Mouse (Mus musculus): ENCODE results near the gene 1810046K07Rik.

The 1810046K07Rik gene

DNA sequence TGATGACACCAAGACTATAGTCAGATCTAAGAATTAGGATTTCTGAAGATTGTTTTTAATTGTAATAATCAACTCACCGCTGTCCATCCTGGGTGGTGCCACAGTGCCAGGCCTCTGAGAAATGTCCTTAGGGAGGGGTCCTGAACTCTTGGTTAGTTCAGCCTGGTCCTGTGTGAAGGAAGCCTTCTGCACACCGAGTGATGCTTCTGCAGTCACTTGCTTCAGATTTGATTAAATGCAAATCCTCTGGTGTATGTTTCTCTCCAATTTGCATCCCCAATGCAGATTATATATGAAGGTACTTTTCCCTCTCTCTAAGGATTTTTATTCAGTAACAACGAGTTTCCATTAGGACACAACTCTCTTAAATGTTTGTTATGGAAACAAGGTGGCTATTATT is at the start of gene 1810046K07Rik:
Gene 1810046K07Rik (minus strand): TSS at position 187 of the 400 bp plus-strand sequence.
- DNase-seq (ENCODE audit: low read depth, low spot score) = no peak

GRCm38 (mm10) chr9:51369560-51369959 is 40.8 kb upstream of the 1810046K07Rik start:
- DNase-seq (ENCODE audit: low read depth, low spot score) = no peak

DNA sequence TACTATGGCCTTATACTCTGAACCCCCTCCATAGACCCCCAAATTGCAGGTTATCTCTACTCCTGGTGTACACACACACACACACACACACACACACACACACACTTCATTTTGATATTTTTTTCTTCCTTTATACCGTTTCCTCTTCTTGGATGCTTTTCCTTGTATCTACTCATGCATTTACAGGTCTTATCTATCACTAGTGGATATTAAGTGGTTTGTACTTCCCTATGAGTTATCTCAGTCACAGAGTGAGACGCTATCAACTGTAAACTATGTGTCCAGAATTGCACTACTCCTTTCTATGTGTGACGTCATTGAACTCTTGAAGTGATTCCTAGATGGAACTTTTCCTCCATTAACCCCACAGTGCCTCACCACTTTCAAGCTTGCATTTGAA is 38.4 kb upstream of the 1810046K07Rik start:
- no peak for DNase-seq (ENCODE audit: low read depth, low spot score)

GRCm38 (mm10) chr9:51364059-51364458 is 35.3 kb upstream of the 1810046K07Rik start:
- DNase-seq (ENCODE audit: low read depth, low spot score) = no peak

- no peak for DNase-seq (ENCODE audit: low read depth, low spot score)
These were observed 24.8 kb upstream of the 1810046K07Rik start for GRCm38 (mm10) chr9:51353511-51353910.

GRCm38 (mm10) chr9:51352896-51353295 is 24.2 kb upstream of the 1810046K07Rik start:
- DNase-seq (ENCODE audit: low read depth, low spot score) = no peak

DNA sequence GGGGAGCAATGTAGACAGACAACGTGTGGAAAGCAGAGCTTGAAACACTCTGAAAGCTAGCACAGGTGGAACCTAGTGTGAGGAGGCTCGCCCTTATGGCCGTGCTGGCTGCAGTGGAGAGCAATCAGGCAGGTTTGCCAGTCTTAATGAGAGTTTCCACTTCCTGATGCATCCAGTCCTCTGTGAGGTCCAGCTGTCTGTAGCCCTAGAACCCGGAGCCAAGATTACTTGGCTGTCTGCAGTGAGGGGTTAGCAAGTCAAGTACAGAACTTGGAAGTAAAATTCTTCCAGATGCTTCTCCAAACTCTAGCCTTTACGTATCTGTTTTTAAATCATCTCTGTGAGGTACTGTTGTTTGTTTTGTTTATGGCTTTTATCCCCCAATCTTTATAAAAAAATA is 20.7 kb upstream of the 1810046K07Rik start:
- DNase-seq (ENCODE audit: low read depth, low spot score) = no peak

DNA sequence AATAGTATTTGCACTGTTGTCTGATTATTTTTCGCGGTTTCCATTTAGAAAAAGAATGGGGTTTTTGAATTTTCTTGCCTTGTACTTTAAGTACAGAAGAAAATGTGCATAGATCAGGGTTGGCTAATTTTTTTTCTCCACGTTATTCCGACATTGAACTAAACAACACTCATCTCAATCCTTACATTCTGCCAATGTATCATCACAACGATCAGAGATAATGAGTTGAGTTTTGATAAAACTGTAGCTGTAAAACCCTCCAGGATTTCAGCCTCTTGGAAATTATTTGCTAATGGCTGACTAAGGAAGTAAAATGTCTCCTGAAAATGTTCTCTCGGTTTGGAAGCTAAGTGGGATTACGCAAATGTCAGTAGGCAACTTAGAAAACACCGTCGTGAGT is 17.1 kb upstream of the 1810046K07Rik start:
- DNase-seq (ENCODE audit: low read depth, low spot score) = no peak

DNA sequence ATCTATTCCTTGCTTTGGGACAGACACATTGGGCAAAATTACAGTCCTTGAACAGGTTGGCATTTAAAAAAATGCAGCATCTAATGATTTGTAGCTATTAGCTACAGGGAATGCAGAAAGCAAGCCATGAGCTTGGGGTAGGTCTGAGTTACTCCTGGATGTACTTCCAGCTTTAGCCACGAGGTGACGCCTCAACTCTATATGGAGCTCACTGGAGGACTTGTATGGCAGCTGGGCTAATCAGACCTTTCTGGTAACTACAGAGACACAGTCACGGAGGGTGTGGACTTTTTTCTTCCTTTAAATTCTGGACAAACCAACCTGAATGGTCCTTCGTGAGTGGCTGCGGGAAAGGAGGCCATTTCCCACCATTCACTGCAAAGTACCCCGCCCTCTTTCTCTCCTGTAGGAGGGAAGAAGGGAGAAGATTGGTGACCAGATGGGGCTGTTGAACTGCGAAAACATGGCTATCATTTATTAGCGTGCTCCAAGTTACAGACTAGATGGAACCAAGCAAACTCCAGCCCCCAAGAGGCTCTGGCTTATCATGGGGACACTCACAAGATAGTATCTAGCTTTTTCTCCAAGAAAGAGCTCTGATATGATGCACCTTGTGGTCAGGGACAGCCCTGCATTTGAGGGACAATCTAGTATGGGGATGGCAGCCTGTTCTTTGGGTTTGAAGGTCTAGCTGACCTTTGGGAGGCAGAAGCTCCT is 6.7 kb upstream of the 1810046K07Rik start:
- peak; percentile 86 for DNase-seq (ENCODE audit: low read depth, low spot score)

DNA sequence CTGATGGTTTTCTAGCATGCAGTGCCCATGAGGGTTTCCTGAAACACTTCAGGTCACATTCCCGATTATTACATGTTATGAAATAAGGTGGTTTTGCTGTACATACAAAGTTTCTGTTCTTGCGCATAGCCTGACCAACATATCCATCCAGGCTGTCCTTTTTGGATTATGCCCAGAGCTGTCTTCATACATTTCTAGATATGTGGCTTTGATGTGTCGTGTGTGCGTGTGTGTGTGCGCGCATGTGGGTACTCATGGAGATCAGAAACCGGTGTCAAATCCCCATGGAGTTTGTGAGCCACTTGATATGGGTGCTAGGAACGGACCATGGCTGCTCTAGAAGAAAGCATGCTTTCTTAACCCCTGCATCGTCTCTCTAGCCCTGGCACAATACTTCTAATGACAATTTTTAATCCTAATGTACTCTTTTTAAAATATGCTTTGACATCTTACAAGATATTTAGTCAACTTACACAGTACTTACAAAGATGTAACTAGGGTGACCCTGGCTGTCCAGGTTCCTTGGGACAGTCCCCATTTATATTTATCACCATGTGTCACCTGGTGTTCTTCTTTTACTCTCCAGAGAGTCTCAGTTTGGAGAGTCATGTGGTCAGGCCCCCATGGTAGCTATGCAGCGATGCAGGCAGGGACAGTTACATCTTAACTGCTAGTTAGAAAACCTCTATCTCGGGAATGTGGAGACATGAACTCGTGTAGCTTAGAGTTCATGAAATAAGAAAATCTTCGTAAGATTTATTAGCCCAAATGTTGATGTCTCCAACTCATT is 2.9 kb upstream of the 1810046K07Rik start:
- DNase-seq (ENCODE audit: low read depth, low spot score) = no peak

GRCm38 (mm10) chr9:51327555-51327903 is 1.2 kb downstream of the 1810046K07Rik start:
- no peak for DNase-seq (ENCODE audit: low read depth, low spot score)

DNA sequence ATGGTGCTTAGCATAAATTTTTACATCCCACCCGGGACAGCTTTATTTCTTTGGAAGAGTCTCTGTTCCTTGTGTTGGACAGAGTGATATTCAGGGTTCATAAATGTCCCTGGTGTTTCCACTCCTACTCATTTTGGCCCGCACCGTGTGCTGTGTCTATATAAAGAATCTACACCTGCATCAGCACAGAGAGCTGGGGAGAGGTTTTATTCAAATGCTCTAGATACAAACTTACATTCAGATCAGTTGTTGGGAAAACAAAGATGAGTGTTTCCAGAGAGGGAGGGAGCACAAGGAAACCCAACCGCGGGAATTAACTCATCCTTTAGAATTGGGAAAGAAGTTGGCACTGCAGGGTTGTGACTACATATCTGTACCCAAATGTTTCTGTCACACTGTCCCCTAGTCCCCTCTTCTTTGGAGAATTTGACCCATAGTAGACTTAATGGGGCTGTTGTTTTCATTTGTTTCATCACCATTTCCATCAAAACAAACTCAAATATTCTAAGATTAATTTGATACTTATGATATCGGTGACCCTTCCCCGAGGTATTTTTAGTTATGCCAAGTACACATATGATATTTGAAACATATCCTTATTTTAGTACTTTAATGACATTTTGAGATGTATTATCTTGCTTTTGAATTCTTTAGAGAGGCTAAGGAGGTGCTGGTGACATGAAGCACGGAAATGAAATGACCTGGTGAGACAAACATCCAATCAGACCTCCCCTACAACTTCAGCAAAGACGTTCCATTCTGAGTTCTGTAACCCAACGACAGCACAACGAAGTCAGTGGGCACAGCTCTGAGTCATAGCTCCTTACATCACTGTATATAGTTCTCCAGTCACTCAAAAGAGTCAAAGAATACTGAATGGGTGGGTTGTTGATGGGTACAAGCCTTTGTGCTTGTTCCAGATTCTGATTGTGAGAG is 1.8 kb downstream of the 1810046K07Rik start:
- DNase-seq (ENCODE audit: low read depth, low spot score) = no peak

DNA sequence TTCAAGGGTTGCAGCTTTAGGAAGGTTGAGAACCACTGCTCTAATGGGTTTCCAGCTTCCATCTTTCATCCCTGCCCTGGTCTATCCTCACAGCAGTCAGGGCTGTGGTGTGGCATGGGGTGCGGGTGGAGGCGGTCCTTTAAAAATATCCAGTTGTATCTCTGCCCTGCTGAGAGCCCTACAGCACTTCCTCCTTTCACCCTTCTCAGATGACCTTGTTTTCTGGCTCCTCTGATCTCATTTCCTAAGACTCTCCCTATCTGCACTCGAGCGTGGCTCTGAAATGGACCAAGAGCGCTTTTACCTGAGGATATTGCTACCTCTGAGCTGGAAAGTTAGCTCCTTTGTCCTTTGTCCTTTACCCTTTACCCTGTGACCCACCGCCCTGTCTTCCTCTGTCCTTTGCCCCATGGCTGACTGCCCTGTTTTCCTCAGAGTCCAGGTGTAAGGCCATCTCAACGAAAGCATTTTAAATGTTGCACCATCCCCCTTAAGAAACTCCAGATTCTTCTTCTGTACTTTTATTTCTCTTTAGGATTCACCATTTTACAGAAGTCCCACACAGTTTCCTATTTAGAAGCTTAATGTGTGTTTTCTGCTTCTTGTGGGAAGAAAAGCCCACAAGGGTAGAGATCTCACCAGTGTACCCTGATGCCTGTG is 4.2 kb downstream of the 1810046K07Rik start:
- DNase-seq (ENCODE audit: low read depth, low spot score) = no peak

DNA sequence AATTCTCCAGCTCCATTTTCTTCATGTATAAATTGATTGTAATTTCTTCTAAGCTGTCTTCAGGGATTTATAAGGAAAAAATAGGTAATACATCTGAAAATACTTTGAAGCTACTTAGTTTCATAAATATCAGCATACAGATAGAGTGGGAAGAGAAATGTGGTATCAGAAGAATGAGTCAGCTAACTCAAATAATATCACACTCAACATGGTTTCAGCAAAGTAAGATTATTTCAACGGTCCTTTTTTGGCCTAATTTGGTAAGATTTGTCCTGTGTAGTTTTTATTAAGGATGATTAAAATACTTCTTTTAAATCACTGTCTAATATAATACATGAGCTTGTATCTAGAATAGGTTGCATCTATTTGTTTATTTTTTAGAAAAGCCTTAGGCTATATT is 8.6 kb downstream of the 1810046K07Rik start:
- no peak for DNase-seq (ENCODE audit: low read depth, low spot score)

DNA sequence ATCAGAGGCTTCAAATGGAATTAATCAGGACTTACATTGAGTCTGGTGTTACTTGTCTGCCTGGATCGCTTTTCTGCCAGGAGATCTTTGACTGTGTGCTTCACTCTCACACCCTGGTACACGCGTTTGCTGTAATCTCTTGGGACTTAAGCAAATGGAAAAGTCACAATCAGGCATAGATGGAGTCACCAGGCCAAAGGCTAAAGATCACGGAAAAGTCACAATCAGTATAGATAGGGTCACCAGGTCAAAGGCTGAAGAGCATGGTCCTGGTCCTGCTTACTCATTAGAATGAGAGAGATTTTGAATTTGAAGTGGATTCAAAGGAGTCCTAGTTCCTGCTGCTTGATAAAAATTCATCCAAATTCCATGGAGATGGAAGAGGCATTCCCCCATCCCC is 10.5 kb downstream of the 1810046K07Rik start:
- DNase-seq (ENCODE audit: low read depth, low spot score) = no peak

- DNase-seq (ENCODE audit: low read depth, low spot score) = no peak
These were observed 11.4 kb downstream of the 1810046K07Rik start for GRCm38 (mm10) chr9:51317322-51317721.

DNA sequence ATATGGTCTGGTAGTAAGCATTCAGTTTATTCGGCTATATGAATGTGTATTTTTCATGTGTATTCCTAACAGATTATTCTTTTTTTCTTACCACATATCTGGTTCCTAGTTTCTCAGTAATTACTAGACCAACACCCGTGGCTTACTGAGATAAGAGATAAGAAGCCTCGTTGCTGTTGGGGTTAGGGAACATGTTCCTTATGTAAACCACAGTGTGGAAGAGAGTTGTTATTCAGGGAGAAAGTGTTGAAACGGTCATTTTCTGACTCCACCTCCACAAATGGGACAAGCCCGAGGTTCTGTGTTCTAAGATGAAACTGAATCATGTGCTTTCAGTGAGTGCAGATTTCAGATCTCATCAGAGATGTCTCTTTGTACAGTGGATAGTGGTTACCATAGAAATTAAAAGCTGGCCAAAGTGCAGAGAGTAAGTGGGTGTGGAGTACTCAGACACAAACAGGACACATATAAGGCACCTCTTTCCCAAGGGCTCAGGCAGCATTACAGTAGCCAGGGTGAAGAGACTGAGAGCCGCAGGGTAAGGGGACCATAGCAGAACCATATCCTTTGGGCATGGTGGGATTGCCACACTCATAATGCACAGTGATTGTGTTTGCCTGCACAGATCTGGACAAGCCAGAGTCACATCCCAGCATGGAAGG is 13.2 kb downstream of the 1810046K07Rik start:
- no peak for DNase-seq (ENCODE audit: low read depth, low spot score)

GRCm38 (mm10) chr9:51312554-51313317 is 16.0 kb downstream of the 1810046K07Rik start:
- no peak for DNase-seq (ENCODE audit: low read depth, low spot score)

- DNase-seq (ENCODE audit: low read depth, low spot score) = no peak
These were observed 18.2 kb downstream of the 1810046K07Rik start for GRCm38 (mm10) chr9:51310515-51310914.

- no peak for DNase-seq (ENCODE audit: low read depth, low spot score)
These were observed 22.4 kb downstream of the 1810046K07Rik start for GRCm38 (mm10) chr9:51306351-51306750.
